Mouse (Mus musculus) heart, adult 11 months (tissue): ENCODE measurements around the gene Tmem169.

ENCODE experiments used
- DNase-seq: peaks from one replicate; pipeline ENCODE4 v3.0.0; 2022

Gene Tmem169

GRCm38 (mm10) chr1:72336780-72337179 is 52.6 kb downstream of the Tmem169 start:
- DNase-seq, result no peak

GRCm38 (mm10) chr1:72338341-72338740 is 54.2 kb downstream of the Tmem169 start:
- no peak for DNase-seq

GRCm38 (mm10) chr1:72347873-72348272 is 63.7 kb downstream of the Tmem169 start:
- DNase-seq, result no peak
